Mouse (Mus musculus): ENCODE results near the gene Lsm7. TPM values are rescaled to one million over a fixed set of nuclear protein-coding genes. Genes with fewer than 3 reads are reported as not detected.

Gene Lsm7
- polyA plus RNA-seq, 1 experiment from 2014 or later: 230 TPM

- 84% methylated on average over 7 of the region's 7 CpGs for WGBS
- no peak for ATAC-seq (ENCODE audit: insufficient number of reproducible peaks, insufficient read depth, low FRiP score, low read depth)
- no peaks in the 10 kb centered on the region for H3K9me3 ChIP-seq (ENCODE audit: control insufficient read depth, low read length)
These were observed 40.1 kb upstream of the Lsm7 start for GRCm38 (mm10) chr10:80895100-80895499.

GRCm38 (mm10) chr10:80887181-80887580 is 32.2 kb upstream of the Lsm7 start:
- H3K27me3 ChIP-seq (ENCODE audit: control insufficient read depth, insufficient read depth, low read length): peaks cover 31% of the 10 kb centered on the region
- H3K9ac ChIP-seq (ENCODE audit: low read length): no peak overlapping the region
- ATAC-seq (ENCODE audit: insufficient number of reproducible peaks, insufficient read depth, low FRiP score, low read depth): no peak
- 42% methylated on average over 11 of the region's 11 CpGs for whole genome bisulfite sequencing
- H3K4me1 ChIP-seq (ENCODE audit: control insufficient read depth in 2 of 2, insufficient read depth in 2 of 2, low read length in 2 of 2): peaks cover 0 to 4% of the 10 kb centered on the region in 2 experiments; a peak in 1 of 4 replicates
- no peaks in the 10 kb centered on the region for H3K9me3 ChIP-seq (ENCODE audit: control insufficient read depth, low read length)
- H3K27ac ChIP-seq (replicated peaks in 1 of 2; ENCODE audit: control insufficient read depth in 1 of 2, insufficient read depth in 1 of 2, low read depth in 2 of 2, low read length in 2 of 2): no peak overlapping the region
- no peak overlapping the region for H3K4me2 ChIP-seq (ENCODE audit: low read length)
- H3K4me3 ChIP-seq (ENCODE audit: control insufficient read depth in 1 of 2, insufficient read depth in 1 of 2, low read depth in 1 of 2, low read length in 2 of 2): no peak overlapping the region
- no peaks in the 10 kb centered on the region for H3K36me3 ChIP-seq (ENCODE audit: control insufficient read depth, insufficient read depth, low read length)

More at GRCm38 (mm10) chr10:80895100-80895499, 40.1 kb upstream of the Lsm7 start:
- Histone ChIP-seq H3K9ac (ENCODE audit: low read length) (no peak overlapping the region), H3K36me3 (ENCODE audit: control insufficient read depth, insufficient read depth, low read length) (peaks cover 19% of the 10 kb centered on the region), H3K27ac (replicated peaks in 1 of 2; ENCODE audit: control insufficient read depth in 1 of 2, insufficient read depth in 1 of 2, low read depth in 2 of 2, low read length in 2 of 2) (no peak overlapping the region), H3K27me3 (ENCODE audit: control insufficient read depth, insufficient read depth, low read length) (peaks cover 8% of the 10 kb centered on the region; the same call in 1 of the 2 replicates), H3K4me2 (ENCODE audit: low read length) (no peak overlapping the region), H3K4me3 (ENCODE audit: control insufficient read depth in 1 of 2, insufficient read depth in 1 of 2, low read depth in 1 of 2, low read length in 2 of 2) (no peak overlapping the region), H3K4me1 (ENCODE audit: control insufficient read depth in 2 of 2, insufficient read depth in 2 of 2, low read length in 2 of 2) (peaks cover 6 to 19% of the 10 kb centered on the region in 2 experiments)

- 27% methylated on average over 10 of the region's 10 CpGs for WGBS
These were observed 26.3 kb upstream of the Lsm7 start for GRCm38 (mm10) chr10:80881301-80881700.

GRCm38 (mm10) chr10:80880901-80881300 is 25.9 kb upstream of the Lsm7 start:
- Histone ChIP-seq H3K4me3 (ENCODE audit: control insufficient read depth in 1 of 2, insufficient read depth in 1 of 2, low read depth in 1 of 2, low read length in 2 of 2) (no peak overlapping the region), H3K4me2 (ENCODE audit: low read length) (no peak overlapping the region), H3K27ac (replicated peaks in 1 of 2; ENCODE audit: control insufficient read depth in 1 of 2, insufficient read depth in 1 of 2, low read depth in 2 of 2, low read length in 2 of 2) (no peak overlapping the region), H3K27me3 (ENCODE audit: control insufficient read depth, insufficient read depth, low read length) (no peaks in the 10 kb centered on the region), H3K36me3 (ENCODE audit: control insufficient read depth, insufficient read depth, low read length) (no peaks in the 10 kb centered on the region), H3K9ac (ENCODE audit: low read length) (no peak overlapping the region), H3K9me3 (ENCODE audit: control insufficient read depth, low read length) (no peaks in the 10 kb centered on the region), H3K4me1 (ENCODE audit: control insufficient read depth in 2 of 2, insufficient read depth in 2 of 2, low read length in 2 of 2) (peaks cover 7 to 8% of the 10 kb centered on the region in 2 experiments)
- no peak for ATAC-seq (ENCODE audit: insufficient number of reproducible peaks, insufficient read depth, low FRiP score, low read depth)
- 72% methylated on average over 2 of the region's 2 CpGs for WGBS

More at GRCm38 (mm10) chr10:80881301-80881700, 26.3 kb upstream of the Lsm7 start:
- H3K4me1 ChIP-seq (ENCODE audit: control insufficient read depth in 2 of 2, insufficient read depth in 2 of 2, low read length in 2 of 2): peaks cover 7 to 8% of the 10 kb centered on the region in 2 experiments
- no peaks in the 10 kb centered on the region for H3K9me3 ChIP-seq (ENCODE audit: control insufficient read depth, low read length)
- no peak overlapping the region for H3K4me2 ChIP-seq (ENCODE audit: low read length)
- H3K36me3 ChIP-seq (ENCODE audit: control insufficient read depth, insufficient read depth, low read length): no peaks in the 10 kb centered on the region
- no peak overlapping the region for H3K9ac ChIP-seq (ENCODE audit: low read length)
- H3K4me3 ChIP-seq (ENCODE audit: control insufficient read depth in 1 of 2, insufficient read depth in 1 of 2, low read depth in 1 of 2, low read length in 2 of 2): no peak overlapping the region
- no peak for ATAC-seq (ENCODE audit: insufficient number of reproducible peaks, insufficient read depth, low FRiP score, low read depth)
- no peaks in the 10 kb centered on the region for H3K27me3 ChIP-seq (ENCODE audit: control insufficient read depth, insufficient read depth, low read length)
- H3K27ac ChIP-seq (replicated peaks in 1 of 2; ENCODE audit: control insufficient read depth in 1 of 2, insufficient read depth in 1 of 2, low read depth in 2 of 2, low read length in 2 of 2): no peak overlapping the region

- ATAC-seq (ENCODE audit: insufficient number of reproducible peaks, insufficient read depth, low FRiP score, low read depth): no peak
- WGBS: 11% methylated on average over 5 of the region's 5 CpGs
These were observed 25.2 kb upstream of the Lsm7 start for GRCm38 (mm10) chr10:80880131-80880641.

GRCm38 (mm10) chr10:80876594-80876993 is 21.6 kb upstream of the Lsm7 start:
- no peak overlapping the region for H3K27ac ChIP-seq (replicated peaks in 1 of 2; ENCODE audit: control insufficient read depth in 1 of 2, insufficient read depth in 1 of 2, low read depth in 2 of 2, low read length in 2 of 2)
- H3K9ac ChIP-seq (ENCODE audit: low read length): no peak overlapping the region
- 30% methylated on average over 3 of the region's 3 CpGs for WGBS
- H3K36me3 ChIP-seq (ENCODE audit: control insufficient read depth, insufficient read depth, low read length): no peaks in the 10 kb centered on the region
- no peaks in the 10 kb centered on the region; the same call in 1 of the 2 replicates for H3K27me3 ChIP-seq (ENCODE audit: control insufficient read depth, insufficient read depth, low read length)
- peaks cover 7 to 8% of the 10 kb centered on the region in 2 experiments for H3K4me1 ChIP-seq (ENCODE audit: control insufficient read depth in 2 of 2, insufficient read depth in 2 of 2, low read length in 2 of 2)
- ATAC-seq (ENCODE audit: insufficient number of reproducible peaks, insufficient read depth, low FRiP score, low read depth): peak; percentile 19; the same call in 1 of the 2 replicates
- no peak overlapping the region for H3K4me2 ChIP-seq (ENCODE audit: low read length)
- H3K4me3 ChIP-seq (ENCODE audit: control insufficient read depth in 1 of 2, insufficient read depth in 1 of 2, low read depth in 1 of 2, low read length in 2 of 2): no peak overlapping the region
- H3K9me3 ChIP-seq (ENCODE audit: control insufficient read depth, low read length): no peaks in the 10 kb centered on the region

More at GRCm38 (mm10) chr10:80880131-80880641, 25.2 kb upstream of the Lsm7 start:
- no peaks in the 10 kb centered on the region for H3K9me3 ChIP-seq (ENCODE audit: control insufficient read depth, low read length)
- no peak overlapping the region for H3K27ac ChIP-seq (replicated peaks in 1 of 2; ENCODE audit: control insufficient read depth in 1 of 2, insufficient read depth in 1 of 2, low read depth in 2 of 2, low read length in 2 of 2)
- peaks cover 7 to 8% of the 10 kb centered on the region in 2 experiments for H3K4me1 ChIP-seq (ENCODE audit: control insufficient read depth in 2 of 2, insufficient read depth in 2 of 2, low read length in 2 of 2)
- no peak overlapping the region for H3K4me2 ChIP-seq (ENCODE audit: low read length)
- H3K27me3 ChIP-seq (ENCODE audit: control insufficient read depth, insufficient read depth, low read length): no peaks in the 10 kb centered on the region
- no peaks in the 10 kb centered on the region for H3K36me3 ChIP-seq (ENCODE audit: control insufficient read depth, insufficient read depth, low read length)
- H3K4me3 ChIP-seq (ENCODE audit: control insufficient read depth in 1 of 2, insufficient read depth in 1 of 2, low read depth in 1 of 2, low read length in 2 of 2): no peak overlapping the region
- H3K9ac ChIP-seq (ENCODE audit: low read length): no peak overlapping the region

GRCm38 (mm10) chr10:80876028-80876427 is 21.0 kb upstream of the Lsm7 start:
- peaks cover 7 to 8% of the 10 kb centered on the region in 2 experiments for H3K4me1 ChIP-seq (ENCODE audit: control insufficient read depth in 2 of 2, insufficient read depth in 2 of 2, low read length in 2 of 2)
- no peak overlapping the region for H3K4me3 ChIP-seq (ENCODE audit: control insufficient read depth in 1 of 2, insufficient read depth in 1 of 2, low read depth in 1 of 2, low read length in 2 of 2)
- H3K27ac ChIP-seq (replicated peaks in 1 of 2; ENCODE audit: control insufficient read depth in 1 of 2, insufficient read depth in 1 of 2, low read depth in 2 of 2, low read length in 2 of 2): no peak overlapping the region
- H3K27me3 ChIP-seq (ENCODE audit: control insufficient read depth, insufficient read depth, low read length): no peaks in the 10 kb centered on the region; the same call in 1 of the 2 replicates
- H3K9me3 ChIP-seq (ENCODE audit: control insufficient read depth, low read length): no peaks in the 10 kb centered on the region
- ATAC-seq (ENCODE audit: insufficient number of reproducible peaks, insufficient read depth, low FRiP score, low read depth): no peak
- no peak overlapping the region for H3K9ac ChIP-seq (ENCODE audit: low read length)
- no peak overlapping the region for H3K4me2 ChIP-seq (ENCODE audit: low read length)
- WGBS: 30% methylated on average over 5 of the region's 5 CpGs
- H3K36me3 ChIP-seq (ENCODE audit: control insufficient read depth, insufficient read depth, low read length): no peaks in the 10 kb centered on the region

GRCm38 (mm10) chr10:80874035-80874434 is 19.0 kb upstream of the Lsm7 start:
- H3K9me3 ChIP-seq (ENCODE audit: control insufficient read depth, low read length): no peaks in the 10 kb centered on the region
- H3K36me3 ChIP-seq (ENCODE audit: control insufficient read depth, insufficient read depth, low read length): no peaks in the 10 kb centered on the region
- no peak overlapping the region for H3K4me2 ChIP-seq (ENCODE audit: low read length)
- H3K27ac ChIP-seq (replicated peaks in 1 of 2; ENCODE audit: control insufficient read depth in 1 of 2, insufficient read depth in 1 of 2, low read depth in 2 of 2, low read length in 2 of 2): no peak overlapping the region
- no peak overlapping the region for H3K4me3 ChIP-seq (ENCODE audit: control insufficient read depth in 1 of 2, insufficient read depth in 1 of 2, low read depth in 1 of 2, low read length in 2 of 2)
- peaks cover 7 to 8% of the 10 kb centered on the region in 2 experiments for H3K4me1 ChIP-seq (ENCODE audit: control insufficient read depth in 2 of 2, insufficient read depth in 2 of 2, low read length in 2 of 2)
- ATAC-seq (ENCODE audit: insufficient number of reproducible peaks, insufficient read depth, low FRiP score, low read depth): no peak
- no peaks in the 10 kb centered on the region; the same call in 1 of the 2 replicates for H3K27me3 ChIP-seq (ENCODE audit: control insufficient read depth, insufficient read depth, low read length)
- H3K9ac ChIP-seq (ENCODE audit: low read length): no peak overlapping the region
- WGBS: 77% methylated on average over 9 of the region's 9 CpGs

Data from heart, embryonic 14.5 days (tissue).